Mouse (Mus musculus) adrenal gland, adult 10 weeks (tissue): Measurements from ENCODE around the gene Timm50. TPM values are rescaled to one million over a fixed set of nuclear protein-coding genes. Genes with fewer than 3 reads are reported as not detected.

ENCODE experiments used
- polyA plus RNA-seq: library from polyadenylated mRNA; stranded (reverse); fragments of 350-450 nt; fragmentation: Illumina TruSeq; extraction: RNeasy Lipid Tissue Mini Kit (QIAGEN cat#74804); gene quantifications from one replicate; pipeline ENCODE4 v1.2.3, GENCODE M21; 2014; ENCODE audit warnings: low read depth, low replicate concordance

The Timm50 gene
- polyA plus RNA-seq: 11.4 TPM

GRCm38 (mm10) chr7:28311926-28312543 is at the start of gene Timm50:
Gene Timm50 (minus strand): TSS chr7:28312072.

GRCm38 (mm10) chr7:28350155-28350883 is 38.4 kb upstream of the Timm50 start, which contains the start of gene Rps16:
Gene Rps16 (plus strand): TSS chr7:28350652.

GRCm38 (mm10) chr7:28338108-28338998 is 26.5 kb upstream of the Timm50 start, which contains the start of gene Supt5:
Gene Supt5 (minus strand): TSS chr7:28338746.

GRCm38 (mm10) chr7:28301616-28302433 is 10.0 kb downstream of the Timm50 start, which contains the start of gene Dll3:
Gene Dll3 (minus strand): TSS chr7:28302238.

GRCm38 (mm10) chr7:28290638-28291590 is 21.0 kb downstream of the Timm50 start, which contains the start of gene Selenov:
Gene Selenov (minus strand): TSS chr7:28291186.

GRCm38 (mm10) chr7:28277615-28278278 is 34.1 kb downstream of the Timm50 start, which contains the start of gene Eid2b:
Gene Eid2b (plus strand): TSS chr7:28277739.

GRCm38 (mm10) chr7:28267129-28268041 is 44.5 kb downstream of the Timm50 start, which contains the start of gene Eid2:
Gene Eid2 (plus strand): TSS chr7:28267881.

Other genes starting within 250 kb of the Timm50 start
- gene Fcgbp, start 240.8 kb downstream of the Timm50 start, polyA plus RNA-seq: not detected
- gene 9530053A07Rik, start 182.6 kb downstream of the Timm50 start, polyA plus RNA-seq: not detected
- gene Fbl, start 142.4 kb downstream of the Timm50 start, polyA plus RNA-seq: 12.5 TPM
- gene Dyrk1b, start 132.6 kb downstream of the Timm50 start, polyA plus RNA-seq: 0.64 TPM
- gene Eid2, start 44.2 kb downstream of the Timm50 start, polyA plus RNA-seq: 23.3 TPM
- gene Eid2b, start 34.3 kb downstream of the Timm50 start, polyA plus RNA-seq: 17.0 TPM
- not detected for gene Selenov, start 20.9 kb downstream of the Timm50 start, polyA plus RNA-seq
- gene Dll3, start 9.8 kb downstream of the Timm50 start, polyA plus RNA-seq: not detected
- 52.4 TPM for gene Supt5, start 26.7 kb upstream of the Timm50 start, polyA plus RNA-seq
- 162 TPM for gene Rps16, start 38.6 kb upstream of the Timm50 start, polyA plus RNA-seq
- 2.1 TPM for gene Plekhg2, start 60.5 kb upstream of the Timm50 start, polyA plus RNA-seq
- gene Zfp36, start 68.2 kb upstream of the Timm50 start, polyA plus RNA-seq: 16.1 TPM
- gene Med29, start 80.6 kb upstream of the Timm50 start, polyA plus RNA-seq: 2.2 TPM
- gene Paf1, start 80.9 kb upstream of the Timm50 start, polyA plus RNA-seq: 67.0 TPM
- 7.7 TPM for gene Gmfg, start 125.4 kb upstream of the Timm50 start, polyA plus RNA-seq
- 0.58 TPM for gene Lrfn1, start 139.9 kb upstream of the Timm50 start, polyA plus RNA-seq
- not detected for gene Ifnl2, start 198.4 kb upstream of the Timm50 start, polyA plus RNA-seq
- not detected for gene Ifnl3, start 210.8 kb upstream of the Timm50 start, polyA plus RNA-seq
- not detected for gene Sycn, start 228.8 kb upstream of the Timm50 start, polyA plus RNA-seq
- gene Nccrp1, start 235.2 kb upstream of the Timm50 start, polyA plus RNA-seq: not detected